Mouse (Mus musculus) kidney, adult 9 months (tissue): ENCODE data around the gene Svip.

Experiments used
- DNase-seq: peaks from one replicate; pipeline ENCODE4 v3.0.0; 2022

Gene Svip

DNA sequence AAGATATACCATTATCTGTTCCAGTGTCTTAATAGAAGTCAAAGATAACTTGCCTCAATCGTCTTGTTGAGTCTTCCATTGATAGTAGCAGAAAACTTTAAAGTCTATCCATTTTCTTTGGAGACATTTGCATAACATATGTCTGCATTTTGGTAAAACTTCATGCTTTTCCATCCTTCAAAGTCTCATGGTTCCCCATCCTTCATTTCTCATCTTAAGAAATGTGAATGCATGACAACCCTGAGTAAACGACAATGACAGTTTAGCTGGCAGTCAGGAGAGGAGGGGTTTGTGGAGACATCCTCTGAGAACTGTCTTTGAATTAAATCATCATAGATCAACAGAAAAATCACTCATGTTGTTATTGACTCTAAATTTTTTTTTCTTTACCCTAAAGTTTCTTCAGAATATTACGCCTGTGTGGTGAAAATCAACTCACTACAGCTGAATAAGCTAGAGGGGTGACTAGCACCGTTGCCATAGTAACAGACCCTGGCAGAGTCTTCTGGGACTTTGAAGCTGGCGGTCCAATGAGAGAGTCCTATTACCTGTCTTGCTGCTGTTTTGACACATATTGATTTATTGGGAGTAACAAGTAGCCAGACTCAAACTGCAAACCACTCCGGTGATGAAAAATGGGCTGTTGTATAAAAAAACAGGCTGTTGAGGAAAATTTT lies 45.0 kb downstream of the Svip start:
- no peak for DNase-seq

DNA sequence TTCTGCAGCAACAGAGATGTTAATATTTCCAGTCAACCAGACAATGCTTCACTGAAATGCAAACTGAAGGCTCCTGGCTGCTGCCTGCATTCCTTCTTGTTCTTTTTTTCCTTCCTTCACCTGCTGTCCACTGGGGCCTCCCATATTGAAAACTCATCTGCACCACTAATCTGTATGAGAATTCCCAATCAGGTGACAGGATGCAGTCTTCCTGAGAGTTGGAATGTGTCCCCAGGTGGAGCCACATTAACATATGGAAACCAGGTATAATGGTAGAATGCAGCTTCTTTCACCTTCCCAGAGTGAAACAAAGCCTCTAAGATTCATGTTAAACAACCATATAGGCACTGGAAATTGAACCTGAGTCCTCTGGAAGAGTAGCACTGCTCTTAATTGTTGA lies 48.1 kb downstream of the Svip start:
- DNase-seq: no peak

- DNase-seq: no peak
Observed at GRCm38 (mm10) chr7:51955424-51956041, 50.3 kb downstream of the Svip start.
